Mouse (Mus musculus) frontal cortex, postnatal 14 days (tissue): ENCODE measurements around the gene Klhl10.
A peak's percentile ranks its signal among the peaks of the same experiment; 100 is the strongest.

Experiments
- DNase-seq, 2 experiments: peaks; one replicate each; pipeline ENCODE4 v3.0.0; 2022; ENCODE audit warnings: low spot score in 2 of 2

The Klhl10 gene

GRCm38 (mm10) chr11:100441797-100442196, at the start of gene Klhl10, which contains the start of gene Nt5c3b:
Gene Klhl10, plus strand, starts transcription at chr11:100441917.
Gene Nt5c3b, minus strand, starts transcription at chr11:100441808.
- no peak for DNase-seq

- DNase-seq: no peak
Observed at GRCm38 (mm10) chr11:100392958-100393357, 48.8 kb upstream of the Klhl10 start.

DNA sequence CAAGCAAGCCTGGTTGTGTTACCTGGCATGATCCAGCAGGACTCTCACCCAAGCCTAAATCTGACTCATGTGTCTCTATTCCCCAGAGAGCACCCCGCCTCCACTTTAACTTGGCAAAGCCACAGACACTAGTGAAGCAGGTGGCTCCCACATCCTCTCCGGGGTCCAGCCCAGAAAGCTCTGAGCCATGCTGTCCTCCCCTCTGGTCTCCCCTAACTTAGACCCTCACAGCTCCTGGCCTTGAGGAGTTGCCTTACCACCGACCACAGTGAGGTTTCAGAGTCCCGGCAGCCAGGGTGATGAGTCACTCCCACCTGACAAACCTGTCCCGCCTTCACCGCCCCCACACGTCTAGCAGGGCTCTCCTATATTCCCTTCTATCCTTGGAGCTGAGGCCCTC, 48.0 kb upstream of the Klhl10 start:
- no peak for DNase-seq

DNA sequence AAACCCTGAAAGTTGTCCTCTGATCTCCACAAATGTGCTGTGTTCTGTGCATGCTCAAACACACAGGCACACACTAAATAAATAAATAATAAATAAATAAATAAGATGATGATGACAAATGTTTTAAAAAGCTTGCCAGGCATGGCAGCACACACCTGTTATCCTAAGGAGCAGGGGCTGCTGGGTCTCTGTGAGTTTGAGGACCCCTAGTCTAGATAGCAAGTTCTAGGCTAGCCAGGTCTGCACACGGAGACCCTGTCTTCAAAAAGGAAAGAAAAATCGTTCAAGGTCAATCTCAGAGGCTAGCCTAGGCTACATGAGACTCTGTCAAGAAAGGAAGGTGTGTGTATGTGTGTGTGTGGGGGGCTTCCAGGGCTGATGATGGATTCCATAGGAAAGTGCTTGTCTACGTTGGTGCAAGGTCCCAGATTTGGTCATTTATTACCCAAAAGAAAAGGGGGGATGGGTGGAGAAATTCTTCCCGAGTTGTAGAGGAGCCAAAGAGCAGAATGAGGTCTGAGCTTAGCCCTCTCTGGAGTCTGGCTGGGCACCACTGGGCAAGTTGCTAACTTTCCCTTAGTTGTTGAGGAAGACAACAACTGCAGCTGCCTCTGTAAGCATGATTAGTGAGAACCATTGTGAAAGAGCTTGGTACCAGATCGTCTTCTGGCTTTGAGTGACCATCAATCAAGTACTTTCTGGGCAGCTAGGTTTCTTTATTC, 47.2 kb upstream of the Klhl10 start:
- DNase-seq: no peak

GRCm38 (mm10) chr11:100395200-100395599, 46.5 kb upstream of the Klhl10 start:
- DNase-seq: no peak

DNA sequence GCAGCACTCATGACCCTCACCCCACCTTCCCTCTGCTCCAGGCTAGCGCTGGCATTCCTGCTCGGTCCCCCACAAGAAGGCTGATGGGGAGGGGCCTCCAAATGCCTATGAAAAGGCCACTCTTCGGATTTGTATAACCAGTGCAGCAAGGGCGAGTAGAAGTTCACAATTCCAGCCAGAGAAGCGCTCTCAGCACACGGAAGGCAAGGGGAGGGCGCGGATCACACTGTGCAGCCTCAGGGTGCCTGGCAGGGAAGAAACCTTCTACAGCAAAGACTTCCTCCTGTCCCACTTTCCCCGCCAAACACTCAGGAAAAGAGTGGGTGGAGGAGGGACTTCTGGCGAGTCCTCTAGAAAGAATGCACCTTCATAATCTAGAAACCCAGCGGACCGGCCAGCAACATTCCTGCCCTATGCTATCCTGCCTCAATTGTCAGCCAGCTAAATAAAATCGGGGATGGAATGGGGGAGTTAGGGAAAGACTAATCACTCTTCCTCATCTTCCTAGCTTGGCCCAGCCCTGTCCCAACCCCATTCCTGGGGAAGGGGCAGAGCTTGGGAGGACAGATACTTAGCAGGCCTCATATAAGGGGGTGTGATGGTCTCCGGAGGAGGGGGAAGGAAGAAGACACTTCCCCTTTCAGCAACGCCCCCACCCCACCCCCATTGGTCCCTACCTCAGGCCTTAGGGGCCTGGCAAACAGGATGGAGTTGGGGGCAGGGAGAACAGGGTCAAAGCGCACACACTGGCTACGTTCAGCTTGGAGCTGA, 45.7 kb upstream of the Klhl10 start:
- DNase-seq: no peak

DNA sequence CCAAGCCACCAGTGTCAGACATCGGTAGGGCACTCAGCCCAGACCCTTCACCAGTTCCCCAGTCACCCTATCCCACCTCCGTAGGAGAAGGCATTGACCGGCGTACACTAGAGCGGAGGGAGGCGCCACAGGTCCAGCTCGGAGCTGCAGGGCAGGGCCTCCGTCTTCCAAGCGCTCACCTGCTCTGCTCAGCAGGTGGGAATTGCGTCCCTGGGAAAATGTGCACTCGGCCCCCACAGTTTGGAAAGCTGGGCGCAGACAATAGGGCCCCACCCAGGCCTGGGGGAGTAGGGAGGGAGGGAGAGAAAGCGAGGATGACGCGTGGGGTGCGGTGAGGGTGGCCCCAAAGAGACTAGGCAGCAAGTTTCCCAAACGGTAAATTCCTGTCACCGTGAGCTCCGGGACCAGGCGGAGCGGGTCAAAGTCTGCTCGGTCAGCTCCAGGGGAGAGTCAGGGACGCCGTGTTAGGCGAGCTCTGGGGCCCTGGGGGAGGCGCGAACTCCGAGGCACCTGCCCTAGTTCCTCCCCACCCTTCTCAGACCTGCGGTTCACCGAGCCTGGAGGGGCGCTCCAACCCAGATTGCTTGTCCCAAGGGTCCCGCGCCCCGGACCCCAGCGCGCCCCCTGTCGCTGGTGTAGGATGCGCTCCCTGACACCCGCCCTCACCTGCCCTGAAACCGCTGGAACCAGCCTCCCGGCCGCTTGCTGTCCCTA, 44.7 kb upstream of the Klhl10 start:
- DNase-seq: no peak

DNA sequence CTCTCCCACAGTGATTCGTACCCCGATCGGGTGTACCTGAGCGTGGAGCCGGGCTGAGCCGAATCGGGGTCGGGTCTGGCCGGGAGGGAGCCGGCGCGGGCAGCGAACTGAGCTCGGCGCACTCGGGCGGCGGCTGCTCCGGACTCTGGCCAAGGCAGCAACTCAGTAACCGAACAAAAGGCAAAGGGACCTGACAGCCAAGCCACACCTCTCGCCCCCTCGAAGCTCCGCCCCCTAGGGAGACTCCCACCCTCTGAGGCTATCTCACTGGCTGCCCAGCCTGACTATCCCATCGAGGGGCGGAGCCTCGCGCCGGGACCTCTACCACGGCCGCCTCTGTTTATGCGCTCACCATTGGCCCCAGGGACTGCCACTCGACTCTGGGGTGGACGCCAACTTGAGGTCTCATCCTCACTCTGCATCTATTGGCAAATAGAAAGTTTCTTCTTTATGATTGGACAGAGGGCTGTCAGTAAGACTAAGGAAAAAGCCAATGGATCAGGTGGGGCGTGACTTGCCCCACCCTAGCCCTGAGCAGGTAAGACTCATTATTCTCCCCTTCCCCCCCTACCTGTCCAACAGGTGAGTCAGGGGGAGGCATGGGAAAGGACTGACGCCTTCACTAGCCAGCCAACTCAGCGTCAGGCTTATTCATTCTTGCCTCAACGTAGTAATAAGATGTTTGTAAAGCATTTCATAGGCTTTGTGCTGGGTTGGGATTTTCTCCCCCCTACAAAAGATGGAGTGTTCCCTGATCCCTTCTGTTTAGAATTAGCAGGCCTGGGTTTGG, 43.9 kb upstream of the Klhl10 start, which contains the start of gene Jup:
Gene Jup (minus strand): TSS at position 164 of the 790 bp plus-strand sequence.
- peak; percentile 99 to 100 for DNase-seq

DNA sequence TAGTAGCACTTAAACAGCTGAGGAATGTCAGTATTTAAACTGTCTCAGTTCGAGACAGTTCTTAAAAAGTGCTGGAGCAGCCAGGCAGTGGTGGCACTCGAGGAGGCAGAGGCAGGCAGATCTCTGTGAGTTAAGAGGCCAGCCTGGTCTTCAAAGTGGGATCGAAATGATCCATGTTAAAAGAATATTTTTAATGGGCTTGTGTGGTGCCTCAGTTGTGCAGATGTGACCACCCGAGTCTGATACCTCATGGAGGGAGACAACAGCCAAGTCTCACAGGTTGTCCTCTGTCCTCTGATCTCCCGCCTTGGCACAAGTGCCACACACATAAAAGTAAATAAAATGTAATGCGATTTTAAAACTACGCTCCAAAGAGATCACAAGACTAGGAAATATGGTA, 43.2 kb upstream of the Klhl10 start:
- no peak for DNase-seq

DNA sequence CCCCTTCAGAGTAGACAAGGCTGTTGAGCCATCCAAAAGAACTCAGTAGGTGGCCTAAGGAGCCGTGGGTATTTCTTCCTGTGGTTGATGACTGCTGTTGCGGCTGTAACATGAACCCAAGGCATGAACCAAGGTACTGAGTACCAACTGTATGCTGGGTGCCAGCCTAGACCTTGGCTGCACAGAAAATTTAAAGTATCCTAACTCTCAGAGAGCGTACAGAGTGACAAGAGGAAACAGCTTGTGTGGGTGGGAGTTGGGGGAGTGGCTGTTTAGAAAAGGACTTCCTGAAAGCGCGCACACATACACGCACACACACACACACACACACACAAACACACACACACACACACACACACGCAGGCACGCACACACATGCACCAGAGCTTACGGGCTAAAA, 42.4 kb upstream of the Klhl10 start:
- DNase-seq: no peak

GRCm38 (mm10) chr11:100399727-100400538, 41.8 kb upstream of the Klhl10 start:
- no peak for DNase-seq

GRCm38 (mm10) chr11:100400842-100401241, 40.9 kb upstream of the Klhl10 start:
- DNase-seq: no peak

- no peak for DNase-seq
Observed at GRCm38 (mm10) chr11:100402240-100402639, 39.5 kb upstream of the Klhl10 start.

DNA sequence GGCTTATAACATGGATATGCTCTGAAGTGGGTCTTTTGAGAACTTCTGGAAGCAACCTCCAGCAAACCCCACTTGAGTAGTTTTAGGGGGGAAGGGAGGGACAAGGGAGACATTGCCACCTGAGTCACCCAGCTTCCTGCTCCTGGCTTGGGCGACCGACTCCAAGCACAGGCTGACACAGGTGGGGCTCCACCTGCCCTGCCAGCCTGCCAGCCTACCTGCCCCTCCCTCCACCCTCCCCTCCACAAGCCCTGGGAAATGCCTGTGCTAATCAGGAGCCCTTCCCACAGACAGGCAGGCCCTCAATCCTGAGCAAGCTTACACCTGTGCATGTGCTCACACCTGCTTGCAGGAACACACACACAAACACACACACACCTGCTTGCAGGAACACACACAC, 39.0 kb upstream of the Klhl10 start:
- no peak for DNase-seq

- no peak for DNase-seq
Observed at GRCm38 (mm10) chr11:100403445-100404134, 38.1 kb upstream of the Klhl10 start.

DNA sequence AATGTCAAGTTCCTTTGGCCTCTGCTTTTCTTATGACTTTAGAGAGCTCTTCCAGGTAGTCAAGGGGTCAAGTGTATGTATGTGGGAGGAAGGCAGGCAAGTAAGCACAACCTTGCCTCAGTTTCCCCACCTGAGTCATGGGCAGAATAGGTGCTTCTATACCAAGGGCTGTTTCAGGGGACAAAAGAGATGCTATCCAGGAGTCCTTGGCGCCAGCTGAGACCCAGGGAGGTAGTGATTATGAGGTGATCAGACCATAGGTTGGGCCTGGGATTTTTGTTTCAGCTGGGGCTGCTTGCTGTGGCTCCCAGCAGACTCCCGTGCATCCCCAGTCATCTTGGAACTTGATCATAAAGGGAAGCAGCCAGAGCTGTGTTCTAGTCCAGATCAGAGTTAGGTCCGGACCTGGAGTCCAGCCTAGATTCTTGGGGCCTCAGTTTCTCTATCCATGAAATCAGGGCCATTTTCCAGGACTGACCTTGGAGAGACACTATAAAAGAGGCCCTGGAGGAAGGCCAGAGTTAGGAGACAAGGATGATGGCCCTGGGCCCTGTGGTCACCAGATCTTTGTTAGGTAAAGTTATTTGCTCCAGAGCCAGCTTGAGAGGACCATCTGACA, 37.2 kb upstream of the Klhl10 start:
- DNase-seq: no peak

- DNase-seq: no peak
Observed at GRCm38 (mm10) chr11:100406273-100406672, 35.4 kb upstream of the Klhl10 start.

DNA sequence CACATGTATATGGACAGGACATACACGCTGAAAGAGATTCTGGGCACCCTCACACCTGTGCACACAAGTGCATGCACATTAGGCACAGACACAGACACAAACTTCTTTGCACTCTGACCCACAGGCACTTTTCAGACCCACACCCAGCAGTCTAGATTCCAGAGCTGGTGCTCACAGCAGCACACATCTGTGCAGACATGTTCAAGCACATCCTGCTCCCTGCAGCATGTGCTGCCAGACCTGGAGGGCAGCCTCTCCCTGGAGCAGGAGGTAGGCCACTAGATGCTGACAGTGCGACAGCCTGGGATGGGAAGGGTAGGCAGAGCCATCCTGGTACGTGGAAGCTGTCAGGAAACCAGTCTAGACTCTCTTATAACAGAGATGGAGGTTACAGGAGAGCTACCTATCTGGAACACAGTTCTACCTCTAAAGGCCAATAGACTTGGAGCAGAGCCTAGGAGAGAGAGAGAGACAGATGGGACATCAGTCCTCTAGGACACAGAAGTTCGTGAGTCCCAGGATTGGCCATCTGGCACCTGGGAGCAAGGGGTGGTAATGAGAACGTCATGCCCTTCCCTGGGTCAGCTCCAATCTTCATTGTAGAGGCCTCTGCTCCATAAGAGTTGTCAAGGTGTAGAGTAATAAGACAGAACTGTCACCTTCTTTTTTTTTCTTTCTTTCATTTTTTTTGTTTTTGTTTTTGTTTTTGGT, 34.6 kb upstream of the Klhl10 start:
- no peak for DNase-seq
